Mouse (Mus musculus) heart, adult 9 months (tissue): ENCODE measurements around the gene Dlgap1.
"Not testable (repeated sequence)": the region's sequence is repeated elsewhere in the genome, so short reads cannot be mapped to it uniquely, and the experiment has no call there.

ENCODE experiments used
- DNase-seq, 2 experiments: peaks; one replicate each; pipeline ENCODE4 v3.0.0; 2022; ENCODE audit warnings: low spot score in 2 of 2

Gene Dlgap1

DNA sequence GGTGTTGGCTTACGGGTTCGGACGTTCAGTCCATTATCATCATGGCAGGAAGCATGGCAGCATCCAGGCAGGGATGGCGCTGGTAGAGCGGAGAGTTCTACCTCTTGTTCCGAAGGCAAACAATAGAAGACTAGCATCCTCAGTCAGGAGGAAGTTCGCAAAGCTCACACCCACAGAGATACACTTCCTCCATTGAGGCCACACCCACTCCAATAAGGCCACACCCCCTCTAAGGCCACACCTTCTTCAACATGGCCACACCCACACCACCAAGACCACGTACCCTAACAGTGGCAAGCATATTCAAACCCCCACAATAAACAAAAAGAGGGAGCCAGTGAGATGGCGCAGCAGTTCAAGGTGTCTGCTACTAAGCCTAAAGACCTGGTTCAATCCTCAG is 837.0 kb downstream of the Dlgap1 start:
- DNase-seq = no peak

- no peak for DNase-seq
Observed at GRCm38 (mm10) chr17:70806600-70806999, 837.7 kb downstream of the Dlgap1 start.

GRCm38 (mm10) chr17:70807885-70808284 is 839.0 kb downstream of the Dlgap1 start:
- DNase-seq = no peak

DNA sequence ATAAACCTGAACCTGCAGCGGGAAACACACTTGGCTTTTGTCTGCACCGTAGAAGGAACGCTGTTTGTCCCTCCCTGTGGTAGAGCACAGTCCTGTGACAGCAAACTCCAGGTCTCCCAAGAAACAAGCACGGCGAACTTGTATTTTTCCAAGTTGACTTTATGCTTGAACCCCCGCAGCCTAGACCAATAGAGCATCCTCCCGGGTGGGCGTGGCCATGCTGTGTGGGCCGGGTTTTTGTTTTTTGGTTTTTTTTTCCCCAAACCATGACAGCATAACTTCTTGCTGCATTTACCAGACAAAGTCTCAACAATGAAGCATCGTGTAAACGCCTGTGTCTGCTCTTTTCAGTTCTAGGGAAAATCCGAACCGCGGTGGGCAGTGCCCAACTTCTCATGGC is 840.0 kb downstream of the Dlgap1 start:
- DNase-seq = no peak

- DNase-seq = no peak
Observed at GRCm38 (mm10) chr17:70809776-70810175, 840.9 kb downstream of the Dlgap1 start.

- DNase-seq = no peak
Observed at GRCm38 (mm10) chr17:70810795-70811194, 841.9 kb downstream of the Dlgap1 start.

GRCm38 (mm10) chr17:70815001-70815400 is 846.1 kb downstream of the Dlgap1 start:
- no peak for DNase-seq

- no peak for DNase-seq
Observed at GRCm38 (mm10) chr17:70817862-70818451, 849.1 kb downstream of the Dlgap1 start.

DNA sequence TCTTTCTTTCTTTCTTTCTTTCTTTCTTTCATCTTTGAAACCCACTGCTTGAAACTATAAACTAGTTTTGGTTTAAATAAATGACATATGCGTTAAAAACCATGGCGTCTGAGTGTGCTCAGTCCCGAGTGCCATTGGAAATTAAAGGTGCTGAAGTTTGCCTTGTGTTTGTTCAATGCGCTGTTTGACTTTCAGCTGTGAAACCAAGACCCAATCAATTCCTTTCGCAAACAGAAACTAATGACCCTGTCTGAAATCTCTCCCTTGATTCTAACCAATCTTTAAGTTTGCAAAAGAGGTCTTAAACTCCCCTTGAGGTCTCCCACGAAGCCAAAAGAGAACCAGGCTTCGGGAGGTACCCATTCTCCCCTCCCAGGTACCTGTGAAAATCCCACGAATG is 854.2 kb downstream of the Dlgap1 start:
- no peak for DNase-seq

GRCm38 (mm10) chr17:70826227-70826626 is 857.4 kb downstream of the Dlgap1 start:
- DNase-seq = no peak

DNA sequence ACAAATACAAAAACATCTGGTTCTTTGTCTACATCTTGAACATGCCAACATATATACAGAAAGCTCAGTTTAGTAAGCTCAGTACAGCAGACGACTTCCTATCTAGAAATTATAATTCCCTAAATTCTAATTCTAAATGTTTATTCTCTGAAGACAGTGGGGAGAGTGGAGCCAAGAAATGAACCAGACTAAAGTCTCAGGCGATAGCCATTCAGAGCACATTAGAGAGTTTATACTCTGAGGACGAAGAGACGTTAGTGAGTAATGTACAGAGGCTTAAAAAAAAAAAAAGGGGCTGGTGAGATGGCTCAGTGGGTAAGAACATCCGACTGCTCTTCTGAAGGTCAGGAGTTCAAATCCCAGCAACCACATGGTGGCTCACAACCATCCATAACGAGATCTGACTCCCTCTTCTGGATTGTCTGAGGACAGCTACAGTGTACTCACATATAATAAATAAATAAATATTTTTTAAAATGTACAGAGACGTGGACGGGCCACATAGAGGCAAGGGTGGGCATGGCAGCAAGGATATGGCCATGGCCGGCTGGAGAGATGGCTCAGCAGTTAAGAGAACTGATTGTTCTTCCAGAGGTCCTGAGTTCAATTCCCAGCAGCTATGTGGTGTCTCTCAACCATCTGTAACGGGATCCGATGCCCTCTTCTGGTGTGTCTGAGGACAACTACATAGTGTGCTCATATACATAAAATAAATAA is 858.7 kb downstream of the Dlgap1 start:
- not testable (repeated sequence) for DNase-seq

DNA sequence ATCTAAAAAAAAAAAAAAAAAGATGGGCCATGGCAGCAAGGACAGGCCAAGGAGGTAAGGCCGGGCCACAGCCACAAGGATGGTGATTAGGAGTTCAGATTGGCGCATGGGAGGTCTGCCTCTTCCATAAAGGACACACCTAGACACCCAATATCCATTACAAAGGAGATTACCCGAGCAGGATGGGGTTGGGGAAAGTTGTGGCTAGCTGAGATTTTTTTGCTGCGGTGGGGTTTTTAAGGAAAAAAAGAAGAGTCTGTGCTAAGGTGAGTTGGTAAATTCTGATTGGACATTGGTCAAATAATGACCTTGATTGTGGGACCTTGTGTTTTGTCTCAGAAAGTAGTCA is 859.3 kb downstream of the Dlgap1 start:
- DNase-seq = no peak

DNA sequence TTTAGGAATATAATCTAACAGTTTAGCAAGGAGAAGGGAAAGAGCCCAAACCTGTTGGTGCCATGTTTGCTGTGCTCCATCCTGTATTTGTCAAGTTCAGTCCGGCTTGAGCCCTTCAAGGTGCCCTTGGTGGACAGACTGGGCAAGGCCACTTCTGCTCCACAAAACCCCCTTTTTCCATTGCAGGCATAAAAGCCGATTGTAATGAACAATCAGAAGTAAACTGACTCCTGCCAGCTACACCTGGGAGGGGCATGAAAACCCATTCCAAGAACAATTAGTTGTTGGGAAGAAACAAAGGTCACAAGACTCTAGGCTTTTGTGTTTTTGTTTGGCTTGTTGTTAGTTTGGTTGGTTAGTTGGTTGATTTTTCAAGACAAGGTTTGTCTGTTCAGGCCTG is 859.7 kb downstream of the Dlgap1 start:
- DNase-seq = no peak

GRCm38 (mm10) chr17:70829217-70829616 is 860.3 kb downstream of the Dlgap1 start:
- DNase-seq = no peak

DNA sequence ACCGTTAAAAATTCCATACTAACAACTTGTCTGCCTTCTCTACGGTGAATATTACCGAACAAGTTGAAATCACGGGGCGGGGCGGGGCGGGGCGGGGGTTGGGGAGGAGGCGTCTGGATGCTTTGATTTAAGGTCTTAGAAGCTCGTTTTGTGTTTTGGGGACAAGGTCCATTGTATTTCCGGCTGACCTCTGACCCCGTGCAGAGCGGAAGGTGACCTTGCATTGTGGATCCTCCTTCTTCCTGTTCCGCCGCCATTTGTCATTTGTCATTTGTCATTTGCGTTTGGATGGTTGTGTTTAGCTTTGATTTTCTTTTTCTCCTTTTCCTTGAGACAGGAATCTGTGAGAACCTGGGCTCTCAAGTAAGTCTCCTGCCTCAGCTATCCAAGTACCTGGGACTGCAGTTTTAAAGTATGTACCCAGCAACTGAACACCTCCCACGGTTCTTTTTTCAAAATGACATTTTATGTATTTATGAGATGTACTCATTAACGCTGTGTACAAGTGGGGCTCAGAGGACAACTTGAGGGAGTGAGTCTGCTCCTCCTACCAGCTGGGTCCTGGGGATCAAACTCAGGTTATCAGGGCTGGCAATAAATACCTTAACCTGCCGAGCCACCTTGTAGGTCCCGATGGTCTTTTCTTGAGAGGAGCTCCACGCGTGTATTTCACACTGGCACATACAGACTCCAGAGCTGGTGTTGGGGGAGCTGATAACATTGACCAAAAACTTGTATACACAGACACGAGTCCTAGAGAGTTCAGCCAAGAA is 861.3 kb downstream of the Dlgap1 start:
- DNase-seq = no peak

DNA sequence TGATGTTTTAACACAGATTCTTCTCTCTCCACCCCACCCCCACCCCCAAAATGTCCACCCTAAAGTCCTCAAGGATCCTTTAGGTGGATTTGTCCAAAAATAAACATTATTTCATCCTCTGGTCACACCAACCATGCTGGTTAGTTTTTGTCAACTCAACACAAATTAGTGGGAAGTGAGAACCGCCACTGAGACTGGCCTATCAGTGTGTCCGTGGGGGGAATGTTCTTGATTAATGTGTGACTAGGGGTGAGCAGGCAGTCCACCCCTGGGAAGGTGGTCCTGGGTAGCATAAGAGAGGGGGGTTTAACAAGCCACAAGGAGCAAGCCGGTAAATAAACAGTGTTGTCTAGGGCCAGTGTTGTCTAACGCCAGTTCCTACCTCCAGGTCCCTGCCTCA is 862.7 kb downstream of the Dlgap1 start:
- DNase-seq = peak in 1 of 2 experiments; percentile 24

DNA sequence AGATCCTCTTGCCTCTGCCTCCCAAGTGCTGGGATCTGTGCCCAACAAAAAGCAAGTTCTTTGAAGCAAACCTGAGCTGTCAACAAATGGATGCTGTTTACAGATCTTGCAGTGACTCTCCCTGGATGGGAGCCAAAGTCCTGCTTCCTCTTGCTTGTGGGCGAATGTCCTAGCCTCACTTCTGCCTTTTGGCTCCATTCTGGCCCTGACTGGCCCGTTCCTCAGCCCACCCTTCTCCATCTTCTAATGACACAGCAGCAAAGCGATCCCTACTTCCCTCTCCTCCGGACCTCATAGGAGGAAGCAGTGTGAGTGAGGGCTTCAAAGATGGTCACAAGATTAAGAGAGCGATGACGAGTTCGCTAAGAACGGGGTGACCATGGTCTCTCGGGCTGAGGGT is 863.7 kb downstream of the Dlgap1 start:
- peak; percentile 68 to 72 for DNase-seq

GRCm38 (mm10) chr17:70834430-70834965 is 865.6 kb downstream of the Dlgap1 start:
- DNase-seq = peak; percentile 23 to 25

GRCm38 (mm10) chr17:70835071-70835790 is 866.4 kb downstream of the Dlgap1 start:
- DNase-seq = no peak

- DNase-seq = no peak
Observed at GRCm38 (mm10) chr17:70836820-70837219, 867.9 kb downstream of the Dlgap1 start.

DNA sequence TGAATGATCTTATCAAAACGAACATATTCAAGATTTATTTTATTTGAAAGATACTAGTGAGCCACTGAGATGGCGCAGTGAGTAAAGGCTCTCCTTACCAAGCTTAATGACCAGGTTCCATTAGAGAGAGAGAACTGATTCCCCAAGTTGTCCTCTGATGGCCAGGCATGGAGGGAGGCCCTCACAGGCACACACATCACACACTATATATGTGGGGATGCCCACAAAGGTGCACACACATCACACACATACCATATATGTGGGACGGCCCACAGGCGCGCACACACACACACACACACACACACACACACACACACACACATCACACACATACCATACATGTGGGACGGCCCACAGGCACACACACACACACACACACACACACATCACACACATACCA is 868.6 kb downstream of the Dlgap1 start:
- DNase-seq = not testable (repeated sequence)

GRCm38 (mm10) chr17:70838031-70838430 is 869.2 kb downstream of the Dlgap1 start:
- DNase-seq = no peak
